Comparison of ENCODE assay signal across 33 mouse cellular contexts in genomic region chr4:128288095-128288494, GRCm38 (mm10). TPM values are rescaled to one million over a fixed set of nuclear protein-coding genes. Genes with fewer than 3 reads are reported as not detected.
DNase-seq lines count a peak whose midpoint lies in the region; ATAC-seq and TF ChIP-seq lines count a peak whose summit lies in the region.
"Had no signal": no experiment of that assay in that cellular context is flagged by ENCODE, and none has a peak within 500 bp of the region (broad histone marks: within the 10 kb centered on the region; RNA-seq: fewer than 3 reads in every experiment).

No protein-coding gene starts in this region.

- TF ChIP-seq CTCF in brain, embryonic 14.5 days (IDR thresholded peaks at IDR 0.05; ENCODE audit: borderline replicate concordance, extremely low read depth, insufficient read depth, insufficient read length) = no peak

- H3K4me1 ChIP-seq in hindbrain, embryonic 14.5 days (replicated peaks; ENCODE audit: control insufficient read depth, insufficient read depth, low read length) = peaks cover 5% of the 10 kb centered on the region
- H3K4me1 ChIP-seq in hindbrain, embryonic 10.5 days (replicated peaks) = no peaks in the 10 kb centered on the region; the same call in 1 of the 2 replicates
- H3K4me1 ChIP-seq in forebrain, embryonic 15.5 days = peaks cover 7% of the 10 kb centered on the region; the same call in 1 of the 2 replicates
- no peaks in the 10 kb centered on the region for H3K4me1 ChIP-seq in midbrain, embryonic 16.5 days (ENCODE audit: control insufficient read depth, insufficient read depth, low read length)
- H3K4me1 ChIP-seq: heart, embryonic 15.5 days; intestine, embryonic 15.5 days had no signal

- no peak overlapping the region for H3K4me3 ChIP-seq in hindbrain, embryonic 14.5 days (replicated peaks; ENCODE audit: low read length)
- no peak overlapping the region for H3K4me3 ChIP-seq in hindbrain, embryonic 10.5 days
- no peak overlapping the region for H3K4me3 ChIP-seq in forebrain, embryonic 15.5 days
- H3K4me3 ChIP-seq in midbrain, embryonic 16.5 days (ENCODE audit: low read depth, low read length) = no peak overlapping the region
- H3K4me3 ChIP-seq: heart, embryonic 15.5 days; intestine, embryonic 15.5 days; layer of hippocampus, adult 2 months; myocyte had no signal

- H3K9ac ChIP-seq in hindbrain, embryonic 14.5 days = no peak overlapping the region
- no peak overlapping the region for H3K9ac ChIP-seq in forebrain, embryonic 15.5 days (replicated peaks)
- no peak overlapping the region for H3K9ac ChIP-seq in midbrain, embryonic 16.5 days (ENCODE audit: low read depth, low read length)
- H3K9ac ChIP-seq: heart, embryonic 15.5 days; intestine, embryonic 15.5 days had no signal

- peak; percentile 30 for DNase-seq in hindbrain, embryonic 14.5 days (ENCODE audit: low spot score)
- no peak for DNase-seq in hindbrain, embryonic 10.5 days (ENCODE audit: low spot score)
- peak; percentile 90 for DNase-seq in brain, embryonic 14.5 days (ENCODE audit: low read depth)
- no peak for DNase-seq in gastrocnemius, adult 8-10 months (ENCODE audit: low spot score in 2 of 2)
- no peak for DNase-seq in lung, postnatal 4 days
- DNase-seq in layer of hippocampus, postnatal 25 days (ENCODE audit: extremely low spot score in 1 of 2, low spot score in 1 of 2) = no peak
- DNase-seq: B cell, adult 2 months; cerebellum, adult 8-10 months; heart, postnatal 4 days; kidney, adult 9 months; kidney, postnatal 25 days; layer of hippocampus, postnatal 36 days; right cerebral cortex, postnatal 25 days; thymus, postnatal 14 days had no signal

- no peaks in the 10 kb centered on the region for H3K9me3 ChIP-seq in hindbrain, embryonic 14.5 days (ENCODE audit: control insufficient read depth, low read length)
- H3K9me3 ChIP-seq in hindbrain, embryonic 10.5 days = no peaks in the 10 kb centered on the region
- no peaks in the 10 kb centered on the region for H3K9me3 ChIP-seq in forebrain, embryonic 15.5 days
- no peaks in the 10 kb centered on the region for H3K9me3 ChIP-seq in midbrain, embryonic 16.5 days (replicated peaks; ENCODE audit: control insufficient read depth, low read length, poor library complexity, severe bottlenecking)
- H3K9me3 ChIP-seq: heart, embryonic 15.5 days; intestine, embryonic 15.5 days had no signal

- TF ChIP-seq POLR2A in brain, embryonic 14.5 days (IDR thresholded peaks at IDR 0.05; ENCODE audit: borderline replicate concordance, extremely low read depth, insufficient read depth, insufficient read length, poor library complexity, severe bottlenecking) = no peak

- 51% methylated on average over 7 of the region's 7 CpGs for WGBS in hindbrain, embryonic 14.5 days
- WGBS in hindbrain, embryonic 10.5 days = 79% methylated on average over 7 of the region's 7 CpGs
- 25% methylated on average over 7 of the region's 7 CpGs for WGBS in forebrain, embryonic 15.5 days
- WGBS in midbrain, embryonic 16.5 days = 36% methylated on average over 7 of the region's 7 CpGs

- peak; percentile 53; the same call in 1 of the 2 replicates for ATAC-seq in hindbrain, embryonic 14.5 days (ENCODE audit: low FRiP score)
- peak; percentile 86 for ATAC-seq in forebrain, embryonic 15.5 days (replicated peaks)
- peak; percentile 71 for ATAC-seq in midbrain, embryonic 16.5 days
- ATAC-seq: intestine, embryonic 15.5 days; Patski had no signal

- H3K27ac ChIP-seq in hindbrain, embryonic 14.5 days = peak overlapping the region; percentile 4; the same call in 1 of the 2 replicates
- no peak overlapping the region for H3K27ac ChIP-seq in hindbrain, embryonic 10.5 days
- H3K27ac ChIP-seq in forebrain, embryonic 15.5 days (replicated peaks) = peak overlapping the region; percentile 34; the same call in 1 of the 2 replicates
- H3K27ac ChIP-seq in midbrain, embryonic 16.5 days (ENCODE audit: low read length) = peak overlapping the region; percentile 44; the same call in 1 of the 2 replicates
- H3K27ac ChIP-seq: heart, embryonic 15.5 days; intestine, embryonic 15.5 days; layer of hippocampus, adult 2 months; macrophage had no signal

- H3K27me3 ChIP-seq in hindbrain, embryonic 14.5 days (ENCODE audit: control insufficient read depth, insufficient read depth, low read length) = no peaks in the 10 kb centered on the region
- no peaks in the 10 kb centered on the region for H3K27me3 ChIP-seq in hindbrain, embryonic 10.5 days (ENCODE audit: insufficient read depth, poor library complexity, severe bottlenecking)
- H3K27me3 ChIP-seq in forebrain, embryonic 15.5 days = no peaks in the 10 kb centered on the region
- H3K27me3 ChIP-seq in midbrain, embryonic 16.5 days (ENCODE audit: control insufficient read depth, insufficient read depth, low read depth, low read length) = no peaks in the 10 kb centered on the region
- H3K27me3 ChIP-seq: CH12.LX; heart, embryonic 15.5 days; intestine, embryonic 15.5 days; Patski had no signal

- no peak overlapping the region for H3K4me2 ChIP-seq in hindbrain, embryonic 14.5 days (replicated peaks)
- no peak overlapping the region for H3K4me2 ChIP-seq in forebrain, embryonic 15.5 days (replicated peaks)
- no peak overlapping the region for H3K4me2 ChIP-seq in midbrain, embryonic 16.5 days (ENCODE audit: low read length)
- H3K4me2 ChIP-seq: heart, embryonic 15.5 days; intestine, embryonic 15.5 days had no signal

- no peaks in the 10 kb centered on the region for H3K36me3 ChIP-seq in hindbrain, embryonic 14.5 days (replicated peaks; ENCODE audit: control insufficient read depth, insufficient read depth)
- no peaks in the 10 kb centered on the region for H3K36me3 ChIP-seq in hindbrain, embryonic 10.5 days
- no peaks in the 10 kb centered on the region for H3K36me3 ChIP-seq in forebrain, embryonic 15.5 days
- no peaks in the 10 kb centered on the region; the same call in 1 of the 2 replicates for H3K36me3 ChIP-seq in midbrain, embryonic 16.5 days (ENCODE audit: control insufficient read depth, insufficient read depth, low read length)
- H3K36me3 ChIP-seq: G1E; heart, embryonic 15.5 days; intestine, embryonic 15.5 days had no signal

RNA-seq across cellular contexts. Expression of gene Hmgb4, which starts 27.3 kb away (rescaled TPM):
- polyA plus RNA-seq in hindbrain, embryonic 14.5 days (2014; fragmentation: Nextera tagmentation; extraction: Ambion mirVana) = not detected in 2 replicates
- not detected in 2 replicates for polyA plus RNA-seq in hindbrain, embryonic 10.5 days (2016; fragmentation: Nextera tagmentation; extraction: Ambion mirVana)
- not detected in 2 replicates for polyA plus RNA-seq in brain, embryonic 14.5 days (2012; rRNA removed)
- polyA plus RNA-seq in forebrain, embryonic 15.5 days (2015; fragmentation: Nextera tagmentation; extraction: Ambion mirVana) = 0.26 TPM in 1 of 2 replicates, not detected in the other
- polyA plus RNA-seq in midbrain, embryonic 16.5 days (2015; fragmentation: Nextera tagmentation; extraction: Ambion mirVana) = 0.26 TPM in 1 of 2 replicates, not detected in the other
- not detected for total RNA-seq in gastrocnemius, adult 8-10 months (2022)
- total RNA-seq in layer of hippocampus, postnatal 25 days (2021) = not detected
- total RNA-seq: adrenal gland, adult 18-20 months; CH12.LX; gastrocnemius, adult 18-20 months; gastrocnemius, postnatal 4 days; heart, postnatal 4 days; layer of hippocampus, adult 2 months; liver, adult 2 months; neutrophil, adult 5-6 weeks had no signal
- polyA plus RNA-seq: G1E; heart, embryonic 15.5 days; intestine, embryonic 15.5 days; limb, embryonic 11.5 days; liver, adult 2 months; liver, embryonic 16.5 days; lung, embryonic 16.5 days; macrophage; myocyte; Patski; stomach, embryonic 14.5 days had no signal

Comparison
In these comparisons a context has a peak if more than half of its experiments do, and no peak if none do; other contexts are left out.
1. DNase-seq: peak in hindbrain, embryonic 14.5 days (single experiment) and brain, embryonic 14.5 days (single experiment); none in hindbrain, embryonic 10.5 days (single experiment), gastrocnemius, adult 8-10 months (0 of 2), lung, postnatal 4 days (0 of 2) and layer of hippocampus, postnatal 25 days (0 of 2).
2. Peak in every context shown above with its lines, with median percentiles within 50 percentile points of each other: ATAC-seq.